Mouse (Mus musculus): ENCODE results near the gene C1galt1. TPM values are rescaled to one million over a fixed set of nuclear protein-coding genes. Genes with fewer than 3 reads are reported as not detected.

Gene C1galt1
- 10 to 100 TPM; 14.7 to 17.5 TPM for total RNA-seq (2021)
- long read RNA-seq, experiment 1, full-length matches to known transcripts = 5 of 10 reads
- long read RNA-seq, experiment 1, partial matches to known transcripts = 0 of 10 reads
- long read RNA-seq, experiment 1, other reads (novel, unspliced or antisense) = 5 of 10 reads
- long read RNA-seq, experiment 2, full-length matches to known transcripts = 5 of 11 reads
- long read RNA-seq, experiment 2, partial matches to known transcripts = 0 of 11 reads
- long read RNA-seq, experiment 2, other reads (novel, unspliced or antisense) = 6 of 11 reads

DNA sequence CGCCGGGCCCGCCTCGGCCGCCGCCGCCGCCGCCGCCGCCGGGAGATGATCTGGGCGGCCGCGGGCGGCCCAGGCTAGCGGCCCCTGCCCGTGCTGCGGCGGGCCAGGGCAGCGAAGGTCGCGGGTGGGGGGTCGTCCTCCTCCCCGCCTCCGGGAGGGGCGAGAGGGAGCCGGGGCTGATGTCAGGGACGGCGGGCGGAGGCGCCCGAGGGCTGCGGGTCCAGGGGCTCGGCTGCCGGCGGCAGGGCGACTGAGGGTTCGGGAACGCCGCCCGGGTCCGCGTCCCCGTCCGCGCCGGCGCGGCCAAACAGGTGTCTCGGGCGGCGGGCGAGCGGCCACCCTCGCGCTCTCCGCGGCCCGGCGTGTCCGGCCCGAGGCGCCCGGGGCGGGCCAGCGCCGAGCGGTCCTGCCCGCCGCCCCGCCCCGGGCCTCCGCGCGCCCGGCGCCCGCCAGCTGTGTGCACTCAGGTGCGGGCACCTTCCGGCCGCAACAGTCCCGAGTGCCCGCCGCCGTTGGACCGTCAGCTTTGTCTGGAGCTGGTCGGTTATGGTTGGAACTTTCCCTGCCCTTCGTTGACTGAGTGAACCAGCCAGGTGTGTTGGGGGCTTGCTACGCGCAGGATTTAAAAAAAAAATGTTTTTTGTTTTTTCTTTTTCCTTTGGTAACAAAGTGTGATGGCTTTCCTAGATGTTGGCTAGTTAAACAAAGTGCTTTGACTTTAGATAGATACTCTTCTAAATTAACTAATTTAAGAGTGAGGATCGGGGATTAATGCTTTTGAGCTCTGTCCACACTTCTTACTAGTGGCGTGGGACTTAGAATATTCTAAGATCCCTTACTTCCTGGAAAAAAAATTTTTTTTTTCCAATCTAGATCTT is at the start of gene C1galt1:
Gene C1galt1 (plus strand): TSS at position 41 of the 878 bp plus-strand sequence.
- peak within 1 kb of the TSS; percentile 97 for H3K27ac ChIP-seq
- peak within 1 kb of the TSS; percentile 94 for H3K4me3 ChIP-seq
- no peak for TF ChIP-seq CTCF (IDR thresholded peaks at IDR 0.05)
- DNase-seq = peak; percentile 87
- intact Hi-C loops (cut with DNase I) = loop anchor here (5.0 to 10.0 kb wide), 3 partner anchors 137 to 420 kb away; partner anchors contain the start of gene Mios

DNA sequence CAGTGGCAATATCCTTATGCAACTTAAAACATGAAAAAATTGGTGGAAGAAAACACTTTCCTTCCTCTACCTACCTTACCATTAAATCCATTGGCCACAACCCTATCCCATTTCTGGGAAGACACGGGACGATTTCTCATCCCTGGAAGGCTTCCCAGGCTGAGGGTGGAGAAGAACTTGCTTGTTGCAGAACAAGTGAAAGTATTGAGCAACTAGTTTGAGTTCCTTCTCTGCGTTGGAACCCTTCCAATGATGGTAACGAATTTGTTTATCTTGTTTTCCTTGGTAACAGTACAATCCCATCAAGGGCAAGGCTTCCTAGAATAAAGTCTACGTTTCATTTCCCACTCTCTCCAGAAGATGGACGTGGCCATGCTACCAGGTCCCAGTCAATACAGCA is 44.7 kb upstream of the C1galt1 start:
- peak; percentile 80 for DNase-seq
- no peak for TF ChIP-seq CTCF (IDR thresholded peaks at IDR 0.05)
- peak overlapping the region; percentile 43 for H3K27ac ChIP-seq
- intact Hi-C loops (cut with DNase I) = no loop called here
- no peak overlapping the region for H3K4me3 ChIP-seq

DNA sequence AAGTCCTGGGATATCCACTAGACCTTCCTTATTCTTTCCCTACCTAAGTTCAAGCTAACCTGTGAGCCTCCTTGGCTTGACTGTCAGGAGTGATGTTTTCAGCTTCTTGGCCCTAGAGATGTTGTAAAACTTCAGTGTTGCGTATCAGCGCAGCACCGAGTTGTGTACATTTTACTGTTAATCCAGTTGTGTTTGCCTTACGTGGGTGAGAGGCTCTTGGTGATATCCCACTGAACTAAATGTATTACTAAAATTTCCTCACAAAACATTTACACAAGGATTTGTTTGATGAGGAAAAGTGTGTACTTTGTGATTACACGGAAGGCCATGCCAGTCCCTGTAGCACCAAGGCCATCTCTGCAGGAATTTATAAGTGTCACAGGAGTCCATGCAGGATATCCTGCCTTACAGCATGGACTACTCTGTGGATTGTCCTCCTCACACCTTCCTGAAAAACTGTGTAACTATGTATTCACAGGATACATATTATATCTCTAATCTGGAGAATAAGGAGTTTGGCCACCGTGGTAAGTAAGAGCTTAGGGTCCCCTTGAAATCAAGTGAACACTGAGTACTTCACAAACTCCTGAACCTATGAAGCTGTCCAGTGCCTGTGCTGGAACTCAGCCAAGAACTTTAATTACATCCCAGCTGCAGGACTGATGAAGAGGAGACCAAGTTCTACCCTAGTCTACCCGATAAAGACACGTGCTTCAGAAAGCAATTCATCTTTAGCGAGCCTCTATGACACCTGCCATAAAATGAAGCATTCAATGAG is 40.7 kb upstream of the C1galt1 start:
- H3K4me3 ChIP-seq = no peak overlapping the region
- H3K27ac ChIP-seq = no peak overlapping the region
- no peak for TF ChIP-seq CTCF (IDR thresholded peaks at IDR 0.05)
- intact Hi-C loops (cut with DNase I) = no loop called here
- DNase-seq = no peak

DNA sequence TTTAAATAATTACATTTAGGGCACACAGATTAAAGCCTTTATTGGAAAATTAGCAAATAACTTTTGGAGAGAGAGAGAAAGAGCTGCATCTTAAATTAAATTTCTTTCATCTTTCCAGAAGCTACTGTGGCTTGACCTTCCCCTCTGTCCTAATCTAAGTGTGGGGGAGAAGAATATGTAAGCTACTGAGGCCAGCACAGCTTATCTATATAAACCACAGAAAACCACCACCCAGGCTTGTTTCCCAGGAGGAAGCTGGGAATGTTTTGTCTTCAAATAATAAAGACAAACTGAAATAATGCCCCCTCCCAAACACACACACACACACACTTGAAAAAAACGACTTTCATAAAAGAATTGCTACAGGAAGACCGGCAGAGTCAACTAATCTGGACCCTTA is 30.5 kb upstream of the C1galt1 start:
- intact Hi-C loops (cut with DNase I) = no loop called here
- Histone ChIP-seq H3K4me3 (no peak overlapping the region), H3K27ac (no peak overlapping the region)
- no peak for DNase-seq
- no peak for TF ChIP-seq CTCF (IDR thresholded peaks at IDR 0.05)

DNA sequence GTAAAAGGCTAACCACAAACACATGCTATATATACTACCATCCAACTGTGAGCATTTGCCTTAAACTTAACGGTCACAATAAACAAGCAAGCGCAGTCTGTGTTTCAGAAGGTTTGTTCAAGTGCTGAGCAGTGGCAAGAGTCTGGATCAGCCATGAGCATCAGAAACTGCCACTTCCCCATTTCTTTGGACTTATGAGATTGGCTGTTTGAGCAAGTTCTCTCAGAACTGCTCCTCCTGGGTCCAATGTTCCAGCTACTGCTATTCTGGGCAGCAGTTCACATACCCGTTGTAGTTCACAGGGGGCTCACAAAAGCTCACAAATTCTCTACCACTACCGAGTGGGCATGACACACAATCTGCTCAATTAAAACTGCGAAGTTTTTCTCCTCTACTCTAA is 28.4 kb upstream of the C1galt1 start:
- no peak for DNase-seq
- no peak overlapping the region for H3K27ac ChIP-seq
- no peak for TF ChIP-seq CTCF (IDR thresholded peaks at IDR 0.05)
- intact Hi-C loops (cut with DNase I) = no loop called here
- no peak overlapping the region for H3K4me3 ChIP-seq

DNA sequence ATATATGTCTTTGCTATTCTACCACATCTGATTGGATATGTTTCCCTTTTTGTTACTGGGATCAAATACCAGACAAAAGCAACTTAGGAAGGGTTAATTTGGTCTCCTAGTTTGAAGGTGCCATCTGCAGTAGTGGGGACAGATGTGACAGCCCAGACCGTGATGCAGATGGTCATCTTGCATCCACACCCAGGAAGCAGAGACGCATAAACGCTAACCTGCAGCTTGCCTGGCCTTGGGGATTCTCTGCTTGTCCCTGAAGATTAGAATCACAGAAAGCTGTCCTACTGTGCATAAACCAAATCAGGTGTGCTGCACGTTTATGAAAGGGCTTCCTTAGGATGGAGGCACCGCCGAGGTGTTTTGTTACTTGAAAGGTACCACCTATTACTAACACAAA is 22.0 kb upstream of the C1galt1 start:
- intact Hi-C loops (cut with DNase I) = no loop called here
- DNase-seq = no peak
- TF ChIP-seq CTCF (IDR thresholded peaks at IDR 0.05) = no peak
- H3K4me3 ChIP-seq = no peak overlapping the region
- H3K27ac ChIP-seq = no peak overlapping the region

DNA sequence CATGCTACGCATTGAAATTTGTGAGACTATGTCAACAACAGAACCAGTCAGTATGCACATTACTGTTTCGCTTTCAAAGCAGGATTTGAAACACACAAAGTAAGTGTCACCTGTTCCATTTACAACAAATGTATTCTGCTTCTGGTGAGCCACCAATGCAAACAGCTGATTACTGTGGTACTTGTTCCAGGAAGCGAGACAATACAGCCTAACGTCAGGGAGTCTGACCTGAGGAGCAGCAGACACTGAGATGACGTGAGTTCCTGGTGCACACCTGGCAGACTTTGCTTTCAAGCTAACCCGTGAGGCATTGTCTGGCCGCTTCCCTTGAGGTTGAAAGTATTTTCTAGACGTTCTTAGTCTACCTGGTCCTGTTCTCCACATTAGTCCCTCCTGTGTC is 13.8 kb upstream of the C1galt1 start:
- Histone ChIP-seq H3K27ac (no peak overlapping the region), H3K4me3 (no peak overlapping the region)
- DNase-seq = no peak
- intact Hi-C loops (cut with DNase I) = no loop called here
- TF ChIP-seq CTCF (IDR thresholded peaks at IDR 0.05) = no peak

DNA sequence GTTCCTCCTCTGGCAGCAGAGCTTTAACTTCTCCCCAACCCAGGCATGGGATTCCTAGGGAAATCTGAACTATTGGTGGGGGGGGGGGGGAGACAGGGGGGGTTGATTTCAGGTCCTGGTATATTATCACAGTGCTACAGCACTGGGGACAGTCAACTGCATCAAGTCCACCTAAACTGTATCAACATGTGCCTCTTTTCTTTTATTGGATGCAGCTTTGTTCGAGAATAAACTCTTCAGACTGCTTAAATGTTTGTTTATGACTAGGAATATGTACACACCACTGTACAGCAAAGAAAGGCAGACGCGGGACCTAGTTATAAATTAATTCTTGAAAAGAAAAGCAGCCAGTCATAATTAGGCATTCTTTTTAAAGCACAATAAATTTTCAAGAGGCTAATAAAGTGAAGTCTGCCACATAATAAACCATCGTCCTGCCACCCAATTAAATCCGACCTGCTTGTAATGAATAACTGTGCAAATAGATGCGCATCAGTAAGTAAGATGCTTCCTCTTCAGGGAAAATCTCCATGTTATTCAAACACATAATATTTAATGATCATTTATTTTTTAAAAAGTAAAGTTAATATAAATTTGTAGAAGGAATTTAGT is 12.0 kb upstream of the C1galt1 start:
- no peak overlapping the region for H3K27ac ChIP-seq
- intact Hi-C loops (cut with DNase I) = no loop called here
- no peak overlapping the region for H3K4me3 ChIP-seq
- DNase-seq = no peak
- no peak for TF ChIP-seq CTCF (IDR thresholded peaks at IDR 0.05)

DNA sequence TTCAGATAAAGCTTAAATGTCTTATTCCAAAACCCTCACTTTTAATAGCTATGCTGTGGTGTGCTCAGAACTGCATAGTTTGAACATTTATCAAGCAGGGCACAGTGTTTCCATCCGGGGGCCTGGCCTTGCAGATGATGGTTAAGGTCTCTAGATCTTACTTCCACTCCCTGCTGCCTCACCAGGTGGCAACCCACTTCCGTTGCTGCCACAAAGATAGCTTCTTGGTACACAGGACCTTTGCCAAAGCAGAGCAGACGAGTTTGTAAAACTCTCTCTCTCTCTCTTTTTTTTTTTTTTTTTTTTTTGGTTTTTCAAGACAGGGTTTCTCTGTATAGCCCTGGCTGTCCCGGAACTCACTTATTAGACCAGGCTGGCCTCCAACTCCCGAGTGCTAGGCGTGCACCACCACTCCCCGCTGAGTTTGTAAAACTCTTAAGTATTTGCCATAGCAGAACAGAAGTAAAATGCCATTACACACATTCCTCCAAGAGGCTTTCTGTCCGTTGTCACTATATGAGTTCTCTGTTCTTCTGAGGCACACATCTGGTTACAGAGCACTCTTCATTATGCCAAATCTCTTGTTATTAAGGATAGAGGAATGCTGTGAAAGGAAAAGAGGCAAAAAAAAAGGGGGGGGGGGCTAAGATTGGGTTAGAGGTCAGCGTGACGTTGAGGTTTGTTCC is 773 bp upstream of the C1galt1 start:
- no peak for TF ChIP-seq CTCF (IDR thresholded peaks at IDR 0.05)
- peak overlapping the region; percentile 97 for H3K27ac ChIP-seq
- intact Hi-C loops (cut with DNase I) = loop anchor here (5.0 to 10.0 kb wide), 3 partner anchors 138 to 421 kb away; partner anchors contain the start of gene Mios
- no peak for DNase-seq
- H3K4me3 ChIP-seq = peak overlapping the region; percentile 94

DNA sequence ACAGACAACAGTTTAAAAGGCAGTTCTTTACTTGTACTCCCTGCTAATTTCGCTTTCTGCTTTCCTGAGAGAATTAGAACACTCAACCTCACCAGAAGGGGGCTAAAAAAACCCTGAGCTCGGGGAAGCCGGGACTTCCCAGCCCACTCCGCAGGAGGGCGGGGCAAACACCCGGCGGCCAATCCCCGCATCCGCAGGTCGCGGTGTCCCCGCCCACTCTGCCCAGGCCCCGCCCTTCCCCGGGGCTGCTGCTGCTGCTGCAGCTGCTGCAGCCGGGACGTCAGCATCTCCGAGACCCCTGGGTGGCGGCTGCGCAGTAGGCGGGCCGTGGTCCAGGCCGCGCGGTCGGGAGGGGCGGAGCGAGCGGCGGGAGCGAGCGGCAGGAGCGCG is 235 bp upstream of the C1galt1 start:
- DNase-seq = peak; percentile 100
- intact Hi-C loops (cut with DNase I) = loop anchor here (5.0 to 10.0 kb wide), 3 partner anchors 138 to 420 kb away; partner anchors contain the start of gene Mios
- Histone ChIP-seq H3K4me3 (peak overlapping the region; percentile 94), H3K27ac (peak overlapping the region; percentile 97)
- TF ChIP-seq CTCF (IDR thresholded peaks at IDR 0.05) = peak; percentile 69

DNA sequence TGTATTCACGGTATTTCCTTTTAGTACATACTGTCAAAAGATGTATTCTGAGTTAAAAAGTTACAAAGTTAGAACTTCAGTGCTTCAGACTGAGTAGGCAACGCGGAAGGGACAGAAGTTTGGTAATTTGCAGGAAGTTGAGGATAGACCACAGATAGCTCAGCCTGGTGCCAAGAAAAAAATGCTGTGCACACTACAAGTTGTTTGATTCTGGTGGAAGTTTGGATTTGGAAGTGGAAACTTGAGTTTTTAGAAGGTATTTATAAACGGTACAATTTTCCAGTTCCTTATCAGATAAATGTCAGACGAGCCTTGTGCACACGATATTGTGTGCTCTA is 1.0 kb downstream of the C1galt1 start:
- Histone ChIP-seq H3K27ac (peak overlapping the region; percentile 97), H3K4me3 (peak overlapping the region; percentile 94)
- DNase-seq = no peak
- TF ChIP-seq CTCF (IDR thresholded peaks at IDR 0.05) = no peak
- intact Hi-C loops (cut with DNase I) = loop anchor here (10.0 kb wide), 2 partner anchors 359 to 419 kb away; partner anchors contain the start of gene Mios

All from gastrocnemius, adult 2 months (tissue).